Mouse (Mus musculus): ENCODE results near the gene Gstk1. TPM values are rescaled to one million over a fixed set of nuclear protein-coding genes. Genes with fewer than 3 reads are reported as not detected.
A peak's percentile ranks its signal among the peaks of the same experiment; 100 is the strongest.

Gene Gstk1
- 1 to 10 TPM; 8.1 to 9.3 TPM for polyA plus RNA-seq (2017; shearing (Covaris generic))

GRCm38 (mm10) chr6:42245711-42246353 lies at the start of gene Gstk1:
TSS of gene Gstk1 (plus strand) at chr6:42245935.
- ATAC-seq = peak; percentile 99

DNA sequence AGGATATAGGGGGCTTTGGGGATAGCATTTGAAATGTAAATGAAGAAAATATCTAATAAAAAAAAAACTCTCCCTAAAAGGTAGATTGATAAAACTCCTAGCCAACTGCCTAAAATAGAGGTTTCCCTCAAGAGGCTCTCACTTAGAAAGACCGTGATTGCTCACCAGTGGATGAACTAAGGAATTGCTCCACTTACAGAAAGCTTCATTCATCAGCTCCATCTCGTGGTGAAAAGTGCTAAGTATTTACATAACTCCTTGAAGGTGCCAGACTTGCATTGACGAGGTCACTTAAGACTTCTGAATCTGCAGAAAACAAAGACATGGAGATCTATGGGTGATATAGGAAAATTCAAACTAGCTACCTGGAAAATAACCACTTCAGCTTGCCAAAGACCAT lies 48.0 kb upstream of the Gstk1 start:
- no peak for ATAC-seq

- ATAC-seq = no peak
These were observed 46.2 kb upstream of the Gstk1 start for GRCm38 (mm10) chr6:42199498-42199897.

DNA sequence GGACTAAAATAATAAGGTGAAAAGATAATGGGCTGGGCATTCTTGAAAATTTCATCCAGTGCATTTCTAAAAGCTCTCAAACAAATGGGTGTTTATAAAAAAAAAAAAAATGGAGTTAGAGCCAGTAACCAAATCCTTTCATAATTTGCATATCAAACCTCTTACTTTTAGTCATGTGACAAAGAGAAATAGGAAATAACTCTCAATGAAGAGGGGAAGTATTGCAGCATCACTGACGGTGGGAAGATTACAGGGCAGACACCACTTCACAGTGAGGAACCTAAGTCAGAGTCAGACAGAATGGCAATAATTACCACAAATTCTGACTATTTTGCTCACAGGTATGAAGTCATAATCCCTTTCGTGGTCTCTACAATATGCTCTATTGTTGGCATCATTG lies 30.7 kb upstream of the Gstk1 start, which contains the start of gene Tas2r144:
TSS of gene Tas2r144 (plus strand) at position 301 of the 400 bp plus-strand sequence.
- no peak for ATAC-seq

- ATAC-seq = no peak
These were observed 23.4 kb upstream of the Gstk1 start for GRCm38 (mm10) chr6:42222286-42222685.

DNA sequence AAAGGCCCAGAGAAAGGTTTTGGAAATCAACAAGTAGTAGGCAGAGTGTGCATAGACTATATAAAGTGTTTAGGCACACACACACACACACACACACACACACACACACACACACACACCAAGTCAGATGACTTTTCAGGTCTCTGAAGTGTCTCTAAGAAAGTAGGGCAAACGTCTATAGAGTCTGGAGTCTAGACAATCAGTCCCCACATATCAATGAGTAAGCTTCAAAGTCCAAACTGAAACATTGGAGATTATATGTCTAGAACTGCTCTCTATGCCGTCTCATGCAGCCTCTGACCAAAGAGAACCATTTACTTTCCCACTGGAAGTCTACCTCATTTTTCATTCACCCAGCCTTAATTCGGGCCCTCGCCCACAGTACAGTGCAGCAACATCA lies 20.7 kb upstream of the Gstk1 start:
- no peak for ATAC-seq

DNA sequence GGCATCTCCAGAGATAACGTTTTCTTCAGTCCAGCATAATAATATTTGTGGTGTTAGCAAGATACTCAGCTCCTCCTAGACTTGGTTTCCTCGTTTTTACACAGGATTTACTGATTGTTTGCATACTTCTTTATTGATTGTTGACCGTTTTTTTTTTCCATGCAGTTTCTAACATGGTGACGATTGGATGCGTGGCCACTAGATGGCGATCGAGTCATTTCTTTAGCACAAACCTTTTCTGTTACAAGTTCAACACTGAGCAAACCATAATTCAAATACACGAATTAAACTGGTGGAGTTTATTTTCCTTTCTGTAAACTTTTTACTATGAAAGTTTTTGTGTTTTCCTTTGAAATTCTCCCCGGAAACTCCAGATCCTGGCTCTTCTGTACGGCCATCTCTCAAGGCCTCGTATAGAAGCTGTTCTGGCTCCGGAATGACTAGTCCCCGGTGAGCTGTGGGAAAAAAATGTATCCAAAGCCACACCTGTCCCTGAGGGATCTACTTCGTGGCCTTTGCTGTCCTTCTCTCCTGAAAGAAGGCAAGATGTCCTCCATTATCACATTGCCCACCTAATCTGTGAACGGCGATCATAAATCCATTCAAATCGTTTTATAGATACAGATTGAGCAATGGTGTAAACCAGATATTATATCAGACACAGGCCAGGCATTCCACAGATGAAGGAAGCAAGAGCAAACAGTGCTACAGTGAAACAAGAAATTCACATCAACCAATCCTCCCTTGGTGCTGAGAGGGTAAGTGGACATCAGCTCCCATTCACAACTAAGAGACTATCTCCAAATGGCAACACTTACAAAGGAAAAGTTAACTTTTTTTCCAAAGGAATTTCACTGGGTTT lies 18.3 kb upstream of the Gstk1 start:
- peak; percentile 81 for ATAC-seq

- ATAC-seq = no peak
These were observed 16.1 kb upstream of the Gstk1 start for GRCm38 (mm10) chr6:42229610-42230009.

DNA sequence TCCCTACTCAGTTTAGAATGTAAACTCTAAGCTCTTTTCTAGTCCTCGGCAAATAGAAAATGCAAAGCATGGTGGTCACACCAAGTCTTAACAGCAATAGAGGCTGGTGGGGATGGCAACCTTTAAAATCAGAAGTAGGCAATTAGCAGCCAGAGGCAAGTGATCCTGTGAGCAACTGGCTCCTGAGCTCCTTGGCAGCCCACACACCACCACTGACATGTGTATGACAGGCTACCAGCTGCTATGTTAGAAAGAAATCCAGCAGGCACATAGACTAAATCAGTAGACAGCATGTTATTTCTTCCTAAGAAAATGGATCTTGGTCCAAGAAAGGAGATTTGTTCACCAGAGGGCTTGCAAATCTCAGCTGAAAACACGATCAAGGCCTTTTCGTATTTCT lies 14.5 kb upstream of the Gstk1 start:
- ATAC-seq = no peak

DNA sequence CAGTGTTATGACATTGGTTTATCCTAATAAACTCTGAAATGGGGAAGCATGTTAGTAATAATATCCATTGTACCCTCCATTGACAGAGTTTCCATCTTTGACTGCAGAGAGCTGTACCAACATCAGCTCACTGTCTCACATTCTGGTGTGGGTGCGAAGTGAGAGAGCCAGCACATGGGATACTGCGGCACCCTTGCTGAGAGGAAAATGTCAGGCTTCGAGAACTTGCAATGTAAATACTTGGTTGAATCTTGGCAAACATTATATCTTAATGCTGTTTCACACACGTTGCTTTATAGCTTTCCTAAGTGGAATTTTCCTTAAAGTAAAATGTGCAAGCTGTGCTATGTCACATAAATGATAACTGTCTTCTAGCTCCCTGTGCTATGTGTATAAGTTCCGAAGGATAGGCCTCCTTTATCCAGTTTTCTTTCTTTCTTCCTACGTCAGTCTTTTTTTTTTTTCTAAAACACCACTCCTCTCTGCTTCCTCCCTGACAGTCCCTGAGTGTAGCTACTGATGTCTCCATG lies 8.4 kb upstream of the Gstk1 start:
- no peak for ATAC-seq

- ATAC-seq = no peak
These were observed 4.3 kb upstream of the Gstk1 start for GRCm38 (mm10) chr6:42241311-42242045.

DNA sequence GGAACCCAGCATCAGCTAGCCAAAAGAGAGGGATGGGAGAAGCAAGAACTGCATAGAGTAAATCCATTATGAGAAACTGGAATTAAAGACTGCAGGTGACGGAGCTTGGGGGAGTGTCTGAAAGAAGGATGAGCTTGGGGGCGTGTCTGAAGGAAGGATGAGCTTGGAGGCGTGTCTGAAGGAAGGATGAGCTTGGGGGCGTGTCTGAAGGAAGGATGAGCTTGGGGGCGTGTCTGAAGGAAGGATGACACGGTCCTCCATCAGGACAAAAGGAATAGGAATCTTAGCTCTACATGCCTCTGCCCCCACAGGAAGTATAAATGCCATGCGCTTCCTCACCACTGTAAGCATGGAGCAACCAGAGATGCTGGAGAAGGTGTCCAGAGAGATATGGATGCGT lies 1.4 kb downstream of the Gstk1 start:
- no peak for ATAC-seq

DNA sequence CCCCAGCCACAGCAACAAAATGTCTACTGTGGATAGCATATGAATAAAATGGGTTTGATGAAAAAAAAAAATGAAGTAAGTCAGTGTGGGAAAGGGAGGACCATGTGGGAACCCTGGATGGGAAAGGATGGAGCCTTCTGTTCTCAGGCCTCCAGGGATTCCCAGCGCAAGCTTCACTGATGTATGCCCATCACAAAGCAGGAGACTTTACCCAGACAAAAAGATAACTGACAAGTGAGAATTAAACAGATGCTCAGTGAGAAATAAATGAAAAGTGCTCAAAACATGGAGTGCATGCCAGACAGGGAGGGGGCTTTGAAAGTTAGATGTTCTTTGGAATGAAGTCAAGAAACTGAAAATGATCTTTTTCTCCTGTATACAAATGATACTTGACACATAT lies 2.2 kb downstream of the Gstk1 start:
- no peak for ATAC-seq

DNA sequence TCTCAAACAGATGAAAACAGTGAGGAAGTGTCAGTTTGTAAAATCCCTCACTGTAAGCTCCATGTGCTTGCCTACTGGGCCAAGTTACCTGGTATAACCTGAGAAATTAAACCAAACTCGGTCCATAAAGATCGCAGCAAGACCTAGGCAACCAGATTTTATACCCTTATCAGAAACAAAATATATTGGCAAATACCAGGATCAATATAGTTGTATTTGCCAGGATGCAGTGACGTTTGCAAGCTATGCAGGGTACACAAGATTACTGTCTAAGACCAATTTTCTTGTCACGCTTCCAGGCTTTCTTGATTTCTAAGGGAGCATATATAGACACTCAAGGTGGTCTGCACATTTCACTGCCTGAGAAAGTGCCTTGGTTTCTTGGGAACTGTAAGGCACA lies 6.1 kb downstream of the Gstk1 start:
- no peak for ATAC-seq

DNA sequence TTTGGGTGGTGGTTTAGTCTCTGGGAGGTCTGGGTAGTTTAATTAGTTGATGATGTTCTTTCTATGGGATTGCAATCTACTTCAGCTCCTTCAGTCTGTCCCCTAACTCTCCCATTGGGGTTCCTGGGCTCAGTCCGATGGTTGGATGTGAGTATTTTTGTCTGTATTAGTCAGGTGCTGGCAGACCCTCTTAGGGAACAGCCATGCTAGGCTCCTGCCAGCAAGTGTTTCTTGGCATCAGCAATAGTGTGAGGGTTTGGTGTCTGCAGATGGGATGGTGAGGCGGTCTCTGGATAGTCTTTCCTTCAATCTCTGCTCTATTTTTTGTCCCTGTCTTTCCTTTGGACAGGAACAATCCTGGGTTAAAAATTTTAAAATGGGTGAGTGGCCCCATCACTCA lies 7.4 kb downstream of the Gstk1 start:
- ATAC-seq = no peak

- peak; percentile 92 for ATAC-seq
These were observed 11.6 kb downstream of the Gstk1 start for GRCm38 (mm10) chr6:42257303-42257863.

DNA sequence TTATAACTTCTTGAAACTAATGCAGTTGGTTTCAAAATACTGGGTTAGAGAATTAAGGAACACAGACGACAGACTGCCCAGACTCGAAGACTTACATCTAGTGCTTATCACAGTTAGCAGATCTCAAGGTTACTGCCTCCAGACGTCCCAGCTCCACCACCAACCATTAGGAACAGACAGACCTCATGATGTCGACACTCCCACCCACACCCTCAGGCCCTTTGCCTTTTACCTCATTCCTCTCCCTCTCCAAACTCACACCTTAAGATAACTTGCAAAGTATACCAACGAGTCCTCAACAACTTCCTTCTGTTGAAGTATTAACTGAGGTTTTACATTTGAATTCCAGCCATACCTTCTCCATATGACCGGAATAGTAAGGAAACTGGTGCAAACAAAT lies 14.7 kb downstream of the Gstk1 start:
- no peak for ATAC-seq

DNA sequence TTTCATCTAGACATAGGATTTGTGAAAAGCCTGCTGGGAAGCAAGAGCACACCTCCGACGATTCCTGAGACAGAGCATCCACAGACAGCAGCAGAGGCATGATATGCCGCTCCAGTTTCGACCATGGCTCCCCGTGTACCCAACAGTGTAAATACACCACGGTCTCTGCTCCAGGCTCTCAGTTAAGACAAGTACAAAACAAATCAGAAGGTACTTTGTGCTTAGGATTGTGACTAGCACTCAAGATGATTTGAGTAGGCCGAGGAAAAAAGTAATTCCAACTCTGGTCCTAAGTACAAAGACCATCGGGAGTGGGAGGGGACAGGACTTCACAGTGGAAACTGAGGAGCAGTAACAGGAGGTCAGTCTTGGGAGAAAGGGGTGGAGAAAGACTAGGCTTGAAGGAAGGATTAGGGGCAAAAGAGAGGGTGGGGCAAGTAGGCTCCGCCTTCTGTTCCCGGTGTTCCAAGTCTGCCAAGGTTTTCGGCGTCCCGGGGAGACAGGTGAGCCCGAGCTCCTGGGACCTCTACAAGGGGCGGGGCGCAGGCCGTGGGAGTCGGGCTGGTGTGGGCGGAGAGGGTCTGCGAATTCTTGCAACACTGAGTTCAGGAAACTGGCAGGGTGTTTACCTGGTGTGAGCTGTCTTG lies 15.9 kb downstream of the Gstk1 start, which contains the start of gene Tmem139:
TSS of gene Tmem139 (plus strand) at position 447 of the 647 bp plus-strand sequence.
- ATAC-seq = no peak

- ATAC-seq = peak; percentile 89
These were observed 19.0 kb downstream of the Gstk1 start, which contains the start of gene Casp2 for GRCm38 (mm10) chr6:42264626-42265312. TSS of gene Casp2 (plus strand) at chr6:42264985.

GRCm38 (mm10) chr6:42265391-42266330 lies 19.9 kb downstream of the Gstk1 start:
- peak; percentile 33 for ATAC-seq

Data from activated CD4-positive, CD25-positive, alpha-beta regulatory T cell, adult 4 months (primary cell).